In genomic region chr5:35397642-35398309, GRCm38 (mm10) we compare ENCODE assay signal across 12 mouse cellular contexts. TPM values are rescaled to one million over a fixed set of nuclear protein-coding genes. Genes with fewer than 3 reads are reported as not detected.
DNase-seq lines count a peak whose midpoint lies in the region; ATAC-seq lines count a peak whose summit lies in the region.
"Had no signal": no experiment of that assay in that cellular context is flagged by ENCODE, and none has a peak within 500 bp of the region (broad histone marks: within the 10 kb centered on the region; RNA-seq: fewer than 3 reads in every experiment).

No protein-coding gene starts in this region.

- WGBS in heart, embryonic 14.5 days = under 1% methylated on average over 40 of the region's 52 CpGs
- under 1% methylated on average over 38 of the region's 52 CpGs for WGBS in midbrain, embryonic 11.5 days
- under 1% methylated on average over 44 of the region's 52 CpGs for WGBS in midbrain, embryonic 16.5 days
- WGBS in limb, embryonic 11.5 days = under 1% methylated on average over 51 of the region's 52 CpGs

- no peak overlapping the region for H3K27ac ChIP-seq in heart, embryonic 14.5 days (replicated peaks in 1 of 2; ENCODE audit: control insufficient read depth in 1 of 2, insufficient read depth in 1 of 2, low read depth in 2 of 2, low read length in 2 of 2)
- no peak overlapping the region for H3K27ac ChIP-seq in midbrain, embryonic 11.5 days (ENCODE audit: low read depth, low read length)
- H3K27ac ChIP-seq in midbrain, embryonic 16.5 days (ENCODE audit: low read length) = no peak overlapping the region
- H3K27ac ChIP-seq in limb, embryonic 11.5 days (replicated peaks; ENCODE audit: low read depth, low read length) = no peak overlapping the region
- H3K27ac ChIP-seq: hindbrain, embryonic 15.5 days had no signal

- no peak overlapping the region for H3K9ac ChIP-seq in heart, embryonic 14.5 days (ENCODE audit: low read length)
- no peak overlapping the region for H3K9ac ChIP-seq in midbrain, embryonic 11.5 days (ENCODE audit: low read length)
- H3K9ac ChIP-seq in midbrain, embryonic 16.5 days (ENCODE audit: low read depth, low read length) = no peak overlapping the region
- no peak overlapping the region for H3K9ac ChIP-seq in limb, embryonic 11.5 days (ENCODE audit: low read length)
- H3K9ac ChIP-seq: hindbrain, embryonic 15.5 days had no signal

- H3K4me3 ChIP-seq in heart, embryonic 14.5 days (ENCODE audit: control insufficient read depth in 1 of 2, insufficient read depth in 1 of 2, low read depth in 1 of 2, low read length in 2 of 2) = peak overlapping the region in 1 of 2 experiments; percentile 22; a peak in 2 of 4 replicates
- H3K4me3 ChIP-seq in midbrain, embryonic 11.5 days (ENCODE audit: low read depth, low read length) = no peak overlapping the region
- no peak overlapping the region for H3K4me3 ChIP-seq in midbrain, embryonic 16.5 days (ENCODE audit: low read depth, low read length)
- H3K4me3 ChIP-seq in limb, embryonic 11.5 days (ENCODE audit: low read depth, low read length) = peak overlapping the region; percentile 10; the same call in 1 of the 2 replicates
- H3K4me3 ChIP-seq: erythroblast, embryonic 14.5 days; hindbrain, embryonic 15.5 days had no signal

- no peaks in the 10 kb centered on the region for H3K36me3 ChIP-seq in heart, embryonic 14.5 days (ENCODE audit: control insufficient read depth, insufficient read depth, low read length)
- H3K36me3 ChIP-seq in midbrain, embryonic 11.5 days (ENCODE audit: control insufficient read depth, insufficient read depth, low read length) = no peaks in the 10 kb centered on the region
- no peaks in the 10 kb centered on the region for H3K36me3 ChIP-seq in midbrain, embryonic 16.5 days (ENCODE audit: control insufficient read depth, insufficient read depth, low read length)
- no peaks in the 10 kb centered on the region for H3K36me3 ChIP-seq in limb, embryonic 11.5 days (ENCODE audit: control insufficient read depth, insufficient read depth, low read length)
- H3K36me3 ChIP-seq: hindbrain, embryonic 15.5 days had no signal

- H3K4me1 ChIP-seq in heart, embryonic 14.5 days (ENCODE audit: control insufficient read depth in 2 of 2, insufficient read depth in 2 of 2, low read length in 2 of 2) = peaks cover 2 to 3% of the 10 kb centered on the region in 2 experiments; a peak in 2 of 4 replicates
- 0 out of 2 replicates have a peak, but pooled peaks cover 4% of the 10 kb centered on the region for H3K4me1 ChIP-seq in midbrain, embryonic 11.5 days (ENCODE audit: control insufficient read depth, insufficient read depth, low read length)
- H3K4me1 ChIP-seq in midbrain, embryonic 16.5 days (ENCODE audit: control insufficient read depth, insufficient read depth, low read length) = peaks cover 7% of the 10 kb centered on the region; the same call in 1 of the 2 replicates
- H3K4me1 ChIP-seq in limb, embryonic 11.5 days (ENCODE audit: control insufficient read depth, insufficient read depth, low read length) = peaks cover 6% of the 10 kb centered on the region; the same call in 1 of the 2 replicates

- H3K27me3 ChIP-seq in heart, embryonic 14.5 days (ENCODE audit: control insufficient read depth, insufficient read depth, low read length) = peaks cover 97% of the 10 kb centered on the region
- peaks cover 97% of the 10 kb centered on the region for H3K27me3 ChIP-seq in midbrain, embryonic 11.5 days (ENCODE audit: control insufficient read depth, insufficient read depth, low read length)
- H3K27me3 ChIP-seq in midbrain, embryonic 16.5 days (ENCODE audit: control insufficient read depth, insufficient read depth, low read depth, low read length) = peaks cover 68% of the 10 kb centered on the region
- H3K27me3 ChIP-seq in limb, embryonic 11.5 days (ENCODE audit: control insufficient read depth, insufficient read depth, low read length) = peaks cover 93% of the 10 kb centered on the region

- ATAC-seq in heart, embryonic 14.5 days (ENCODE audit: insufficient number of reproducible peaks, insufficient read depth, low FRiP score, low read depth) = no peak
- ATAC-seq in midbrain, embryonic 11.5 days (ENCODE audit: low FRiP score) = no peak
- ATAC-seq in midbrain, embryonic 16.5 days = no peak
- ATAC-seq in limb, embryonic 11.5 days (ENCODE audit: insufficient number of reproducible peaks, low FRiP score, low TSS enrichment, low read depth) = no peak

- peak overlapping the region; percentile 34 for H3K4me2 ChIP-seq in heart, embryonic 14.5 days (ENCODE audit: low read length)
- no peak overlapping the region for H3K4me2 ChIP-seq in midbrain, embryonic 11.5 days
- no peak overlapping the region for H3K4me2 ChIP-seq in midbrain, embryonic 16.5 days (ENCODE audit: low read length)
- peak overlapping the region; percentile 33 for H3K4me2 ChIP-seq in limb, embryonic 11.5 days (ENCODE audit: low read depth, severe bottlenecking)
- H3K4me2 ChIP-seq: hindbrain, embryonic 15.5 days had no signal

- no peaks in the 10 kb centered on the region for H3K9me3 ChIP-seq in heart, embryonic 14.5 days (ENCODE audit: control insufficient read depth, low read length)
- no peaks in the 10 kb centered on the region for H3K9me3 ChIP-seq in midbrain, embryonic 11.5 days (ENCODE audit: control insufficient read depth, low read length)
- no peaks in the 10 kb centered on the region for H3K9me3 ChIP-seq in midbrain, embryonic 16.5 days (replicated peaks; ENCODE audit: control insufficient read depth, low read length, poor library complexity, severe bottlenecking)
- no peaks in the 10 kb centered on the region for H3K9me3 ChIP-seq in limb, embryonic 11.5 days (ENCODE audit: control insufficient read depth, low read length)
- H3K9me3 ChIP-seq: hindbrain, embryonic 15.5 days had no signal

- no peak for DNase-seq in heart, adult 9 months (ENCODE audit: low spot score in 2 of 2)
- peak; percentile 92 for DNase-seq in midbrain, embryonic 11.5 days (ENCODE audit: low spot score, missing footprints)
- DNase-seq in limb, embryonic 11.5 days (ENCODE audit: low spot score) = peak; percentile 60
- DNase-seq in testis, postnatal 14 days (ENCODE audit: low spot score) = peak; percentile 42
- no peak for DNase-seq in urinary bladder, postnatal 25 days (ENCODE audit: low spot score)
- no peak for DNase-seq in urinary bladder, postnatal 14 days (ENCODE audit: low spot score)
- DNase-seq: lung, postnatal 36 days had no signal

RNA-seq across cellular contexts. Expression of gene Hmx1, which starts 8.9 kb away (rescaled TPM):
- not detected in 2 replicates for polyA plus RNA-seq in heart, embryonic 14.5 days (2014; fragmentation: Nextera tagmentation; extraction: Ambion mirVana)
- 0.10 TPM in 1 of 2 replicates, not detected in the other for polyA plus RNA-seq in midbrain, embryonic 11.5 days (2014; fragmentation: Nextera tagmentation; extraction: Ambion mirVana)
- polyA plus RNA-seq in midbrain, embryonic 16.5 days (2015; fragmentation: Nextera tagmentation; extraction: Ambion mirVana) = not detected in 2 replicates
- 0.13 and 0.28 TPM in 2 replicates for polyA plus RNA-seq in limb, embryonic 11.5 days (2014; fragmentation: Nextera tagmentation; extraction: Ambion mirVana)
- polyA plus RNA-seq: erythroblast, embryonic 14.5 days; hindbrain, embryonic 15.5 days; stomach, embryonic 16.5 days had no signal

Comparison
In these comparisons a context has a peak if more than half of its experiments do, and no peak if none do; other contexts are left out.
1. H3K4me2 ChIP-seq: peak in heart, embryonic 14.5 days (single experiment) and limb, embryonic 11.5 days (single experiment); none in midbrain, embryonic 11.5 days (single experiment) and midbrain, embryonic 16.5 days (single experiment).
2. DNase-seq: peak in midbrain, embryonic 11.5 days (single experiment), limb, embryonic 11.5 days (single experiment) and testis, postnatal 14 days (single experiment); none in heart, adult 9 months (0 of 2), urinary bladder, postnatal 25 days (single experiment) and urinary bladder, postnatal 14 days (single experiment).